Mouse (Mus musculus): ENCODE data around the gene Clcnkb. TPM values are rescaled to one million over a fixed set of nuclear protein-coding genes. Genes with fewer than 3 reads are reported as not detected.

Clcnkb gene
- polyA plus RNA-seq, 1 experiment from 2014 or later, result not detected

GRCm38 (mm10) chr4:141456193-141456938 is 40.6 kb upstream of the Clcnkb start:
- Histone ChIP-seq H3K27ac (ENCODE audit: low read depth, low read length) (no peak overlapping the region), H3K9ac (ENCODE audit: low read length) (no peak overlapping the region), H3K36me3 (ENCODE audit: control insufficient read depth, insufficient read depth, low read length) (peaks cover 42% of the 10 kb centered on the region), H3K4me3 (ENCODE audit: low read depth, low read length) (no peak overlapping the region), H3K9me3 (replicated peaks; ENCODE audit: control insufficient read depth, low read length) (no peaks in the 10 kb centered on the region), H3K4me2 (ENCODE audit: low read length) (no peak overlapping the region), H3K4me1 (ENCODE audit: control insufficient read depth, insufficient read depth, low read length) (peaks cover 5% of the 10 kb centered on the region), H3K27me3 (replicated peaks; ENCODE audit: control insufficient read depth, insufficient read depth, low read length) (no peaks in the 10 kb centered on the region)
- ATAC-seq (no peak), DNase-seq (ENCODE audit: low spot score) (no peak)
- 95% methylated on average over 14 of the region's 14 CpGs for WGBS

GRCm38 (mm10) chr4:141455526-141455925 is 39.7 kb upstream of the Clcnkb start:
- 75% methylated on average over 4 of the region's 4 CpGs for WGBS
- H3K4me3 ChIP-seq (ENCODE audit: low read depth, low read length), result no peak overlapping the region
- H3K27ac ChIP-seq (ENCODE audit: low read depth, low read length), result no peak overlapping the region
- H3K36me3 ChIP-seq (ENCODE audit: control insufficient read depth, insufficient read depth, low read length), result peaks cover 45% of the 10 kb centered on the region
- H3K9ac ChIP-seq (ENCODE audit: low read length), result no peak overlapping the region
- no peaks in the 10 kb centered on the region for H3K27me3 ChIP-seq (replicated peaks; ENCODE audit: control insufficient read depth, insufficient read depth, low read length)
- H3K4me1 ChIP-seq (ENCODE audit: control insufficient read depth, insufficient read depth, low read length), result peaks cover 5% of the 10 kb centered on the region
- no peaks in the 10 kb centered on the region for H3K9me3 ChIP-seq (replicated peaks; ENCODE audit: control insufficient read depth, low read length)
- DNase-seq (ENCODE audit: low spot score) (no peak), ATAC-seq (no peak)
- no peak overlapping the region for H3K4me2 ChIP-seq (ENCODE audit: low read length)

- Histone ChIP-seq H3K4me1 (ENCODE audit: control insufficient read depth, insufficient read depth, low read length) (peaks cover 5% of the 10 kb centered on the region), H3K27me3 (replicated peaks; ENCODE audit: control insufficient read depth, insufficient read depth, low read length) (no peaks in the 10 kb centered on the region), H3K4me3 (ENCODE audit: low read depth, low read length) (no peak overlapping the region), H3K36me3 (ENCODE audit: control insufficient read depth, insufficient read depth, low read length) (peaks cover 45% of the 10 kb centered on the region), H3K27ac (ENCODE audit: low read depth, low read length) (no peak overlapping the region), H3K9me3 (replicated peaks; ENCODE audit: control insufficient read depth, low read length) (no peaks in the 10 kb centered on the region), H3K9ac (ENCODE audit: low read length) (no peak overlapping the region), H3K4me2 (ENCODE audit: low read length) (no peak overlapping the region)
- WGBS, result 81% methylated on average over 14 of the region's 14 CpGs
- DNase-seq (ENCODE audit: low spot score), result no peak
- ATAC-seq, result no peak
These were observed 39.0 kb upstream of the Clcnkb start for GRCm38 (mm10) chr4:141454581-141455350.

GRCm38 (mm10) chr4:141451916-141452450 is 36.2 kb upstream of the Clcnkb start:
- no peak overlapping the region for H3K4me3 ChIP-seq (ENCODE audit: low read depth, low read length)
- no peak overlapping the region for H3K4me2 ChIP-seq (ENCODE audit: low read length)
- DNase-seq (ENCODE audit: low spot score) (no peak), ATAC-seq (no peak)
- H3K4me1 ChIP-seq (ENCODE audit: control insufficient read depth, insufficient read depth, low read length), result no peaks in the 10 kb centered on the region
- no peaks in the 10 kb centered on the region for H3K9me3 ChIP-seq (replicated peaks; ENCODE audit: control insufficient read depth, low read length)
- 96% methylated on average over 9 of the region's 9 CpGs for WGBS
- H3K27me3 ChIP-seq (replicated peaks; ENCODE audit: control insufficient read depth, insufficient read depth, low read length), result no peaks in the 10 kb centered on the region
- H3K27ac ChIP-seq (ENCODE audit: low read depth, low read length), result no peak overlapping the region
- no peak overlapping the region for H3K9ac ChIP-seq (ENCODE audit: low read length)
- peaks cover 66% of the 10 kb centered on the region for H3K36me3 ChIP-seq (ENCODE audit: control insufficient read depth, insufficient read depth, low read length)

GRCm38 (mm10) chr4:141451251-141451650 is 35.4 kb upstream of the Clcnkb start:
- H3K4me3 ChIP-seq (ENCODE audit: low read depth, low read length), result no peak overlapping the region
- H3K36me3 ChIP-seq (ENCODE audit: control insufficient read depth, insufficient read depth, low read length), result peaks cover 70% of the 10 kb centered on the region
- WGBS, result 93% methylated on average over 2 of the region's 2 CpGs
- no peak overlapping the region for H3K4me2 ChIP-seq (ENCODE audit: low read length)
- no peaks in the 10 kb centered on the region for H3K4me1 ChIP-seq (ENCODE audit: control insufficient read depth, insufficient read depth, low read length)
- DNase-seq (ENCODE audit: low spot score), result no peak
- no peak overlapping the region for H3K27ac ChIP-seq (ENCODE audit: low read depth, low read length)
- H3K9ac ChIP-seq (ENCODE audit: low read length), result no peak overlapping the region
- ATAC-seq, result no peak
- no peaks in the 10 kb centered on the region for H3K9me3 ChIP-seq (replicated peaks; ENCODE audit: control insufficient read depth, low read length)
- no peaks in the 10 kb centered on the region for H3K27me3 ChIP-seq (replicated peaks; ENCODE audit: control insufficient read depth, insufficient read depth, low read length)

GRCm38 (mm10) chr4:141446211-141446610 is 30.4 kb upstream of the Clcnkb start:
- Histone ChIP-seq H3K27me3 (replicated peaks; ENCODE audit: control insufficient read depth, insufficient read depth, low read length) (no peaks in the 10 kb centered on the region), H3K4me1 (ENCODE audit: control insufficient read depth, insufficient read depth, low read length) (peaks cover 4% of the 10 kb centered on the region), H3K4me2 (ENCODE audit: low read length) (0 out of 2 replicates have a peak overlapping the region, but pooled peaks have one; percentile 7), H3K4me3 (ENCODE audit: low read depth, low read length) (no peak overlapping the region), H3K9me3 (replicated peaks; ENCODE audit: control insufficient read depth, low read length) (no peaks in the 10 kb centered on the region), H3K27ac (ENCODE audit: low read depth, low read length) (no peak overlapping the region), H3K9ac (ENCODE audit: low read length) (no peak overlapping the region), H3K36me3 (ENCODE audit: control insufficient read depth, insufficient read depth, low read length) (peaks cover 39% of the 10 kb centered on the region)
- ATAC-seq (no peak), DNase-seq (ENCODE audit: low spot score) (no peak)
- WGBS, result 74% methylated on average over 7 of the region's 7 CpGs

GRCm38 (mm10) chr4:141445328-141445720 is 29.5 kb upstream of the Clcnkb start:
- H3K27ac ChIP-seq (ENCODE audit: low read depth, low read length), result no peak overlapping the region
- peaks cover 36% of the 10 kb centered on the region for H3K36me3 ChIP-seq (ENCODE audit: control insufficient read depth, insufficient read depth, low read length)
- peak overlapping the region; percentile 50 for H3K4me2 ChIP-seq (ENCODE audit: low read length)
- DNase-seq (ENCODE audit: low spot score) (no peak), ATAC-seq (no peak)
- H3K4me1 ChIP-seq (ENCODE audit: control insufficient read depth, insufficient read depth, low read length), result peaks cover 4% of the 10 kb centered on the region
- no peaks in the 10 kb centered on the region for H3K27me3 ChIP-seq (replicated peaks; ENCODE audit: control insufficient read depth, insufficient read depth, low read length)
- peak overlapping the region; percentile 95 for H3K9ac ChIP-seq (ENCODE audit: low read length)
- WGBS, result 14% methylated on average over 14 of the region's 14 CpGs
- H3K9me3 ChIP-seq (replicated peaks; ENCODE audit: control insufficient read depth, low read length), result no peaks in the 10 kb centered on the region
- peak overlapping the region; percentile 96 for H3K4me3 ChIP-seq (ENCODE audit: low read depth, low read length)

- WGBS, result under 1% methylated on average over 71 of the region's 102 CpGs
- peak within 1 kb of the TSS; percentile 83 for H3K27ac ChIP-seq (ENCODE audit: low read depth, low read length)
- H3K9ac ChIP-seq (ENCODE audit: low read length), result peak within 1 kb of the TSS; percentile 95
- peak within 1 kb of the TSS; percentile 50 for H3K4me2 ChIP-seq (ENCODE audit: low read length)
- ATAC-seq (peak; percentile 96), DNase-seq (ENCODE audit: low spot score) (peak; percentile 95)
- no peaks in the 10 kb centered on the region for H3K9me3 ChIP-seq (replicated peaks; ENCODE audit: control insufficient read depth, low read length)
- peaks cover 4% of the 10 kb centered on the region for H3K4me1 ChIP-seq (ENCODE audit: control insufficient read depth, insufficient read depth, low read length)
- H3K4me3 ChIP-seq (ENCODE audit: low read depth, low read length), result peak within 1 kb of the TSS; percentile 96
- no peaks in the 10 kb centered on the region for H3K27me3 ChIP-seq (replicated peaks; ENCODE audit: control insufficient read depth, insufficient read depth, low read length)
- peaks cover 31% of the 10 kb centered on the region for H3K36me3 ChIP-seq (ENCODE audit: control insufficient read depth, insufficient read depth, low read length)
These were observed 28.9 kb upstream of the Clcnkb start, which contains the start of gene Zbtb17 for GRCm38 (mm10) chr4:141444451-141445327. TSS of gene Zbtb17 (plus strand) at chr4:141444654.

Data from forebrain, embryonic 14.5 days (tissue).